Mouse (Mus musculus) midbrain, embryonic 14.5 days (tissue): ENCODE measurements at regions not wholly inside any gene's neighbourhood (a gene's known extent, or its start where the extent isn't known, plus 50 kb on each side); places are given as distances from the start of the nearest gene placed in this dataset.

Source experiments
- ATAC-seq: fragments of 200-750 bp; cut with Nextera tagmentation; 2 replicates; pipeline ENCODE4 v1.8.0; 2017; ENCODE audit warnings: moderate number of reproducible peaks, moderate library complexity; ENCODE audit not compliant: low FRiP score, low TSS enrichment
- DNase-seq: peaks from one replicate; pipeline ENCODE4 v3.0.0-alpha.2; 2015
- H3K27ac ChIP-seq: fragments of 300-500 bp; sonication (generic); replicated peaks from 2 replicates; pipeline ENCODE4 v1.5.1; 2014; ENCODE audit warnings: mild to moderate bottlenecking, low read depth, low read length, moderate library complexity
- H3K27me3 ChIP-seq: fragments of 300-500 bp; sonication (generic); 2 replicates; pipeline ENCODE4 v1.6.1; 2014; ENCODE audit warnings: low read length, control low read depth, mixed read lengths; ENCODE audit not compliant: control insufficient read depth, insufficient read depth
- H3K36me3 ChIP-seq: fragments of 300-500 bp; sonication (generic); 2 replicates; pipeline ENCODE4 v1.6.1; 2014; ENCODE audit warnings: low read length, control low read depth; ENCODE audit not compliant: control insufficient read depth, insufficient read depth
- H3K4me1 ChIP-seq: fragments of 300-500 bp; sonication (generic); 2 replicates; pipeline ENCODE4 v1.6.1; 2014; ENCODE audit warnings: mild to moderate bottlenecking, antibody characterized with exemption, low read length, control low read depth; ENCODE audit not compliant: control insufficient read depth, insufficient read depth
- H3K4me2 ChIP-seq: fragments of 300-500 bp; sonication (generic); 2 replicates; pipeline ENCODE4 v1.6.1; 2014; ENCODE audit warnings: mild to moderate bottlenecking, low read length, moderate library complexity
- H3K4me3 ChIP-seq: fragments of 300-500 bp; sonication (generic); replicated peaks from 2 replicates; pipeline ENCODE4 v1.5.1; 2014; ENCODE audit warnings: low read depth, low read length
- H3K9ac ChIP-seq: fragments of 300-500 bp; sonication (generic); replicated peaks from 2 replicates; pipeline ENCODE4 v1.6.1; 2014; ENCODE audit warnings: mild to moderate bottlenecking, low read length, moderate library complexity
- H3K9me3 ChIP-seq: fragments of 300-500 bp; sonication (generic); 2 replicates; pipeline ENCODE4 v1.6.1; 2016; ENCODE audit warnings: low read length, control low read depth, mixed read lengths; ENCODE audit not compliant: control insufficient read depth
- WGBS: fragments of 180-500 bp; shearing (Covaris S2); extraction: QIAGEN DNeasy Blood & Tissue Kit; methylation state at CpG from one replicate; pipeline ENCODE4 v1.1.7; 2014; 5-methylcytosine and 5-hydroxymethylcytosine counted together

DNA sequence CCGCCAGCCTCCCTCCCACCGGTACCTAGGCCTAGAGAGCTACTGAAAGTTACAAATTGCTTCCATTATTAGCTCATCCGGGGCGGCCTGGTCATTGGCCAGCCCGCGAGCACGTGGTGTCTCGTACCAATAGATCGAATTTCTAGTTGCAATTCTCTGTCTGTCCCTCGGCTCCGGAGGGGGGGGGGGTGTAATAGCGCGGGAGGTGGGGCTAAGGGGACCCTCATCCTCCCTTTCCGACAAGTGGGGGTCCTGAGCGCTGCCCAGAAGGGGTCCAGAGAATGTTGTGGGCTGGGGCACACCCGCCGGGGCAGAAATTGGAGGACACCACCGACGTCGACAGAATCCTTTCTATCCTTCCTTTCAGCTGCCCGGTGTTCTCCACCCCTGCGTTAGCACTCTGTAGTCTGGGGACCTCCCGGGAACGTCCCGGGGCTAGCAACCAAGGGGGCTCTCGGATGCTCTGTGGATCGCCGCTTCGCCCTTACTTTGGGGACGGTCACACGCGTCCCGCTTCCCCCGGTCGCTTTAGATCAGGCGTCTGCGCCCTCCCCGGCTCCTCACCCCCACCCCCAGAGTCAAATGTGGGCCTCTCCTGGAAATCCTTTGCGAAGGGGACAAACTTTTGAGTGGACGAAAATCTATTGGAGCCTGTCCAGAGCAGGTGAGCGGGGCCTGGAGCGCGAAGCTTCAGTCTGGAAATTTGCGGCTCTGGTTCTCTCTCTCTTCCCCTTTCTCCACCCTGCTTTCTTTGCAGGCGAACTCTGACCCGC, 64.6 kb downstream of the Smug1 start:
- Histone ChIP-seq H3K4me3 (peak overlapping the region; percentile 42), H3K27me3 (peaks cover 36% of the 10 kb centered on the region), H3K9ac (peak overlapping the region; percentile 42; the same call in 1 of the 2 replicates), H3K27ac (no peak overlapping the region), H3K36me3 (no peaks in the 10 kb centered on the region), H3K4me2 (peak overlapping the region; percentile 80), H3K9me3 (no peaks in the 10 kb centered on the region), H3K4me1 (peaks cover 17% of the 10 kb centered on the region)
- peak; percentile 68 for DNase-seq
- peak; percentile 53; the same call in 1 of the 2 replicates for ATAC-seq
- WGBS, result under 1% methylated on average over 46 of the region's 46 CpGs

DNA sequence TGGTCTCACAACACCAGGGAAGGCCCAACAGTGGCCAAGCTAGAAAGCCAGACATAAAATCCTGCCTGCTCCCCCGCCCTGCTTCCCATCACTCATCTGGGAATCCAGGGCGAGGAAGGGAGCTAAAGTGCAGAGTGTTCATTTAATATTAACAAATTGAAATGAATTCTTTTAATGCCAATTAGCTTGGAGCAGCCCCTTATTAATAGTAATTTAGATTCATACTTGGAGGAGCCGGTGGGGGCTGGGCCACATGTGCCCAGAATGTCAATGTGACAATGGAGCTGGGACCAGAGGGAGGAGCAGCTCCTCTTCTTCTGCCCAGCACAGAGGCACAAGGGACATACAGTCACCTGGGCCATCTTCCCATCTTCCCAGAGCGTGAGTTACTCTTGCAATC, 66.8 kb downstream of the Smug1 start:
- H3K4me2 ChIP-seq, result no peak overlapping the region
- H3K4me1 ChIP-seq, result peaks cover 11% of the 10 kb centered on the region
- H3K27me3 ChIP-seq, result peaks cover 55% of the 10 kb centered on the region
- no peak for ATAC-seq
- H3K27ac ChIP-seq, result no peak overlapping the region
- WGBS, result 38% methylated on average over 4 of the region's 4 CpGs
- H3K36me3 ChIP-seq, result no peaks in the 10 kb centered on the region
- H3K4me3 ChIP-seq, result no peak overlapping the region
- DNase-seq, result peak; percentile 50
- H3K9me3 ChIP-seq, result no peaks in the 10 kb centered on the region
- H3K9ac ChIP-seq, result no peak overlapping the region

DNA sequence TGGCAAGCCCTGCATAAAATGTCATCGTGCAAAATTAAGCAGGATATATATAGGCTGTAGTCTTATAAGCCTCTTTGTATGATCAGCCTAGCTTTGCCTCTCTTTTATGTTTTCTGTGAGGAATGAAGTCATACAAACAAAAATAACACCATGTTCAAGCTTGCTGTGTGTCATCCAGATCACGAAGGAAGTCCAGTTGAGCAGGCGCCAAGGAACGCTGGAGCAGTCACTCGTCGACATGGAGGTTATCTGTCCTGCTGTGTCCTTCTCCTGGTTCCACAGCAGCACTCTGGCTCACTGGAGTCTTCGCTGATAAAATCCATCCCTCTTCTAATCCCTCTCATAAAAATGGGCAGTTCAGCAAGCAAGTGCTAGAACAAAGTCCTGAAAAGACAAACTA, 72.4 kb downstream of the Smug1 start:
- Histone ChIP-seq H3K27me3 (peaks cover 33% of the 10 kb centered on the region), H3K36me3 (no peaks in the 10 kb centered on the region)
- no peak for DNase-seq

DNA sequence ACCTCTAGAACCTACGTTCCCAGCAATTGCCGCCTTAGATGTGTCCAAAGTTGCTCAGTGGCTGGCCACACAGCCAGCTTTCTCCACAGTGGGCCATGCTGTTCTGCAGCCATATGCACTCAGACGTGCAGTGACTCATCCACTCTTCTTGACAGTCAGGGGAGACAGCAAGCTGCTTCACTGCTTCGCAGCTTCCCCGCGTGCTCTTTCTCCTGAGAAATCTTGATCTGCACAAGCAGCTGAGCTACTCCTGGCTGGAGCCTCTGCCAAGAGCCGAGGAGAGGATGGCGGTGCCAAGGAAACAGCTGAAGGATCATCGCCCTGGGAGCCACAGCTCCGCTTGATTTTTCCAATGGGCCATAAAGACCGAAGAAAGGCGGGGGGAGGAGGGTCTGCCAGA, 73.2 kb downstream of the Smug1 start:
- no peaks in the 10 kb centered on the region for H3K4me1 ChIP-seq

More for the DNA sequence above, 72.4 kb downstream of the Smug1 start:
- 74% methylated on average over 7 of the region's 7 CpGs for WGBS
- Histone ChIP-seq H3K9me3 (no peaks in the 10 kb centered on the region), H3K4me3 (no peak overlapping the region), H3K4me1 (no peaks in the 10 kb centered on the region), H3K9ac (no peak overlapping the region), H3K27ac (no peak overlapping the region), H3K4me2 (no peak overlapping the region)
- no peak for ATAC-seq

DNA sequence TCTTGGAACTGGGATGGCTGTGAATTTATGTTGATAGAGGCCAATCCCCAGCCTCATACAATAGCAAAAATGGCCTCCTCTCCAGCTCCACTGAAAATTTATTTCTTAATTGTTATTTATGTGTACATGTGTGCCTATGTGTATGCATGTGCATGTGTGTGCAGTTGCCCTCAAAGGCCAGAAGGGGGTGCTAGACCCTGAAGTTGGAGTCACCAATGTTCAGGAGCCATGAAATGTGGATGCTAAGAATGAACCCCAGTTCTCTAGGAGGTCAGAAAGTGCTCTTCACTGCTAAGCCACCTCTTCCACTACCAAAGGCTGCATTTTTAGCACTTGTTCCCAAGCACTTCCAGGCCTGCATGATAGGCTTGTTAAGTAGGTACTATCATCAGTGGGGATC, 73.8 kb downstream of the Hoxc4 start:
- ATAC-seq (no peak), DNase-seq (no peak)
- H3K9me3 ChIP-seq, result no peaks in the 10 kb centered on the region
- H3K4me2 ChIP-seq, result no peak overlapping the region
- no peak overlapping the region for H3K4me3 ChIP-seq
- H3K27me3 ChIP-seq, result peaks cover 42% of the 10 kb centered on the region
- H3K4me1 ChIP-seq, result no peaks in the 10 kb centered on the region
- no peaks in the 10 kb centered on the region for H3K36me3 ChIP-seq
- H3K27ac ChIP-seq, result no peak overlapping the region
- H3K9ac ChIP-seq, result no peak overlapping the region

More for the DNA sequence above, 73.2 kb downstream of the Smug1 start:
- Histone ChIP-seq H3K4me2 (no peak overlapping the region), H3K9ac (no peak overlapping the region), H3K27me3 (peaks cover 36% of the 10 kb centered on the region), H3K4me3 (no peak overlapping the region), H3K9me3 (no peaks in the 10 kb centered on the region), H3K27ac (no peak overlapping the region), H3K36me3 (no peaks in the 10 kb centered on the region)
- 60% methylated on average over 12 of the region's 12 CpGs for WGBS
- DNase-seq, result peak; percentile 50
- no peak for ATAC-seq

DNA sequence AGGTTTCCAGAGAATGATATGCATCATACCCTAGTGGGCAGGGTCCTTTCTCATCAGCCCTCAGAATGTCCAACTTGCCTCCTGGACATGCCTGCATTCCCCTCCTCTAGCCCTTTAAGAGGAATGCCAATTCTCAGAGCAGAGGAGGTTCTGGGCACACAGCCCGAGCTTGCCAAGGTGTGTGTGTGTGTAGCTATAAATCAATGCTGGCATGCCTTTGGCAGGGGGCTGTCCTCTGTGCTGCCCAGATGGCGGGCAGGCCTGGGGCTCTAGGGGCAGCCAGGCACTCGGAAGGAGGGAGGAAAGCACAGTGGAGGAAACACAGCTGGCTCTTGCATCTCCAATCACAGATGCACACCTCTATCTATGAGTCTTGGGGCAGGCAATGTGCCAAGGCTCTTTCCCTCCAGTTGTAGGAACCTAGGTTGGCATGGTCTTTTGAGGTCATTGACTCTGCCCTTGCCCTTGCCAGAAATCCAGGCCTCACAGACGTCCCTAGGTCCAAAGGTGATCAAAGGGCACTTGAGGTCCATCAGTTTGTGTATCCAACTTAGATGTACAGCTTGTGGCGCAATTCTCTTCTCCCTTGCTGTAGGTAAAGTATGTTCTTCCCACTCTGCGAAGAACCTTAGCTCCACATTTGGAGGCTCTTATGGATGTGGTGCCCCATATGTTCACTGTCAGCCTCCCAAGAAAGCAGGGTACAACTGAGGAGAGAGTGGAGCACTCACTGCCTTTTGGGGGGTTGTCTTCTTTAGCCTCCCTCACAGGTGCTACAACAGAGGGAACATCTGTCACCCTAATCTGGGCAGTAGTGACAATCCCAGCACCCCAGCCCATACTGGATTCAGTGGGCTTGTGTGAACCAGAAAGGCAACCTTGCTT, 71.8 kb downstream of the Hoxc4 start:
- Histone ChIP-seq H3K36me3 (no peaks in the 10 kb centered on the region), H3K4me3 (no peak overlapping the region), H3K27me3 (peaks cover 43% of the 10 kb centered on the region), H3K9ac (no peak overlapping the region), H3K9me3 (no peaks in the 10 kb centered on the region), H3K27ac (no peak overlapping the region), H3K4me1 (peaks cover 19% of the 10 kb centered on the region), H3K4me2 (no peak overlapping the region)
- WGBS, result 57% methylated on average over 6 of the region's 6 CpGs
- no peak for DNase-seq
- no peak for ATAC-seq

DNA sequence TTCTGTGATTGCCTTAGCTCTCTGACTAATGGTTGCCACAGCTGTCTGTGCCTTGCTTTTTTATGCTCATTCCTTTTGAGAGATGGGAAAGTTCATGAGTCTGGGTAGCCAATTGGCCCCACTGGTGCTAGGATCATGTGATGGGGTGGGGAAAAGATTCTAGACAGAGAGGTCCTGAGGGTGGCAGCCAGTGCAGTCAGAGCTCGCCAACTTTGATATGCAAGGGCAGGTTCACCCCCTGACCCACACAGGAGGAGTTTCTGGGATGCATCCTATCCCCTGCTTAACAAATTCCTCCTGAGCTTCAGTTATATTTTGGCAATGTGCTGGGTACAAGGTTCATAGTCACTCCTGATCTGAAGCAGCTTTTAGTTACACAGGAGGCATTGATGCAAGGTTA, 71.1 kb downstream of the Hoxc4 start:
- Histone ChIP-seq H3K27me3 (peaks cover 45% of the 10 kb centered on the region), H3K4me1 (peaks cover 19% of the 10 kb centered on the region), H3K9me3 (no peaks in the 10 kb centered on the region), H3K36me3 (no peaks in the 10 kb centered on the region), H3K4me3 (no peak overlapping the region), H3K27ac (no peak overlapping the region), H3K4me2 (no peak overlapping the region), H3K9ac (no peak overlapping the region)
- ATAC-seq (no peak), DNase-seq (no peak)
- WGBS, result 41% methylated on average over 1 of the region's 1 CpGs

DNA sequence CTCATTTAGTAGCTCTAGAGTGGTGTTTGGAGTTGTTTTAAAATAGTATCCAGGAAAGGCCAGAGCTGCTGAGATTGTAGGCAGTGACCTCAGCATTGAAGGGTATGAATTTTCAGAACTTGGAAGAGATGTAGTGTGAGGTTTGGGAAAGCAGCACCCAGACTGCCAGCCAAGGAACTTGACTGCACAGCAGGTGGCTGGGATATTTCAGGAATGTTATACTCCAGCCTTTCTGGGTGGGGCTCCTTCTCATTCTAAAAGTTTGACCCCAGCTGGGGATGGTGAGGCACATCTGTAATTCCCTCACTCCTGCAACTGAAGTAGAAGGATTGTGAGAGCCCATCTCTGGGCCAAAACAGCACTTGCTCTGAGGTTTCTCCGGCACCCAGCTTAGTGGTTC, 70.7 kb downstream of the Hoxc4 start:
- 87% methylated on average over 1 of the region's 1 CpGs for WGBS
- no peak overlapping the region for H3K4me2 ChIP-seq
- H3K9ac ChIP-seq, result no peak overlapping the region
- peaks cover 19% of the 10 kb centered on the region for H3K4me1 ChIP-seq
- no peaks in the 10 kb centered on the region for H3K9me3 ChIP-seq
- H3K27ac ChIP-seq, result no peak overlapping the region
- no peak for DNase-seq
- no peaks in the 10 kb centered on the region for H3K36me3 ChIP-seq
- H3K27me3 ChIP-seq, result peaks cover 48% of the 10 kb centered on the region
- ATAC-seq, result no peak
- H3K4me3 ChIP-seq, result no peak overlapping the region
